Mouse (Mus musculus) mouse embryonic stem cell (cell line): ENCODE data around the gene Eef2.
"Not testable (repeated sequence)": the region's sequence is repeated elsewhere in the genome, so short reads cannot be mapped to it uniquely, and the experiment has no call there.

ENCODE experiments used
- in situ Hi-C, 2 experiments: fragments of 300-500 bp; cut with MboI; formaldehyde crosslinking; loops; 1 replicate in 1 of 2; 3 replicates in 1 of 2; pipeline ENCODE4 v1.14.3; 2019 to 2020; ENCODE audit warnings: low sequenced_read_pairs in 2 of 2, low pct_unique_long_range_greater_than_20kb in 1 of 2, mixed read lengths in 1 of 2; ENCODE audit not compliant: unreplicated experiment in 1 of 2

The Eef2 gene

DNA sequence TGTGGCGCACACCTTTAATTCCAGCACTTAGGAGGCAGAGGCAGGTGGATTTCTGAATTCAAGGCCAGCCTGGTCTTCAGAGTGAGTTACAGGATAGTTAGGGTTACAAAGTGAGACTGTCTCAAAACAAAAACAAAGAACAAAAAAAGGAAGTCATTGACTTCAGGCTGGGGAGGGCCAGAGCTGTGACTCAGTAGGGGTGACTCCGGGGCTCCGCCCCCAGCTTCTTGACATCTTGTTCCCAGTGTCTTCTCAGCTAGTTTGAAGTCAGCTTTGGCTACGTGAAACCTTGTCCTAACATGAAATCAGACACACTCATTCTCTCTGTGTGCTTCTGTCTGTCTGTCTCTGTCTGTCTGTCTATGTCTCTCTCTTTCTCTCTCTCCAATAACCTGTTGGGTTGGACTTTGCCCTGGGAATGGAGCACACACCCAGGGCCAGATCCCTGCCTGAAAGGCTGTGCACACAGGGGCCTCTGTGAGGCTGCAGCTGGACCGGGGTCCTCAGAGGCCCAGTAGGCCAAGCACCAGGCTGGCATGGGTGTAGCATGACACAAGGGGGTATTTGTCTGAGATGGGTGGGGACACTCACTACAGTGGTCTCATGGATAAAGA is 45.1 kb downstream of the Eef2 start:
- in situ Hi-C loops = no loop called here

DNA sequence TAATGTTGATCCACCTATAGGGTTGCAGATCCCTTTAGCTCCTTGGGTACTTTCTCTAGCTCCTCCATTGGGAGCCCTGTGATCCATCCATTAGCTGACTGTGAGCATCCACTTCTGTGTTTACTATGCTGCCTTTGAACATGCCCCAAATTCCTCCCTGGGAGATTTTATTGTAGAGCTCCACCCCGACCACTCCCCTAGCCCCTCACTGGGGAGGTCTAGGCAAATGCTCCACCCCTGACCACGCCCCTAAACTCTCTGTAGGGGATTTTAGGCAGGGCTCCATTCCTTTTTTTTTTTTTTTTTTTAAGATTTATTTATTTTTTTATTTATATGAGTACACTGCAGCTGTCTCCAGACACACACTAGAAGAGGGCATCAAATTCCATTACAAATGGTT is 47.3 kb downstream of the Eef2 start:
- in situ Hi-C loops = not testable (repeated sequence)

DNA sequence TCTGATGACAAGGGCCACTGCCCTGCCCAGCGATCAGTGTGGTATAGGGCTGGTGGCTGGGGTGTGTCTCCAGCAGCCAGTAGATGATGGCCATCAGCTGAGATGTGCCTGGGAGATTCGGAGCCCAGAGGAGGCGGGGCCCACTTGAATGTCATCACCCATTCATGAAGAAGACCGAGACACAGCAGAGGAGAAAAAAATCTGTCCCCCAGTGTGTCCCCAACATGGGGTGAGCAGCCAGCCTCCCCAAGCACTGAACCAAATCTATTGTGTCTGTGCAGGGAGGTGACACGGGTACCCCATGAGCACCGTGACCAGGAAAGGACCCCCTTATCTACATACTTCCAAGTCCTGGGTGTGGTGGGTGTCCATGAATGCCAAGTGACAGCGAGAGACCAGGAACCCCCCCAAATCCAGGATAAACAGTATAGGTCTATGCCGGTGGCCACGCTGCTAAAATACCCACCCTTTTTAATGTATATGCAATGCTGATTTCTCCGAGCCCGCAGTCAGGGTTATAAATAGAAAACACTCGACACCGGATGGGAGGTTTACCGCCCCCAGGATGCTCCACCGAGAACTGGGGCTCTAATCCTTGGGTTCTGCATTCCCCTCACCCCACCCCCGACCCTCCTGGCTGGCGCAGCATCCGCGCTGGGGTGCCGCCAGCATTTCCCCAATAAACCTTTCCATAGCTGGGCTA is 53.5 kb downstream of the Eef2 start:
- in situ Hi-C loops = no loop called here

DNA sequence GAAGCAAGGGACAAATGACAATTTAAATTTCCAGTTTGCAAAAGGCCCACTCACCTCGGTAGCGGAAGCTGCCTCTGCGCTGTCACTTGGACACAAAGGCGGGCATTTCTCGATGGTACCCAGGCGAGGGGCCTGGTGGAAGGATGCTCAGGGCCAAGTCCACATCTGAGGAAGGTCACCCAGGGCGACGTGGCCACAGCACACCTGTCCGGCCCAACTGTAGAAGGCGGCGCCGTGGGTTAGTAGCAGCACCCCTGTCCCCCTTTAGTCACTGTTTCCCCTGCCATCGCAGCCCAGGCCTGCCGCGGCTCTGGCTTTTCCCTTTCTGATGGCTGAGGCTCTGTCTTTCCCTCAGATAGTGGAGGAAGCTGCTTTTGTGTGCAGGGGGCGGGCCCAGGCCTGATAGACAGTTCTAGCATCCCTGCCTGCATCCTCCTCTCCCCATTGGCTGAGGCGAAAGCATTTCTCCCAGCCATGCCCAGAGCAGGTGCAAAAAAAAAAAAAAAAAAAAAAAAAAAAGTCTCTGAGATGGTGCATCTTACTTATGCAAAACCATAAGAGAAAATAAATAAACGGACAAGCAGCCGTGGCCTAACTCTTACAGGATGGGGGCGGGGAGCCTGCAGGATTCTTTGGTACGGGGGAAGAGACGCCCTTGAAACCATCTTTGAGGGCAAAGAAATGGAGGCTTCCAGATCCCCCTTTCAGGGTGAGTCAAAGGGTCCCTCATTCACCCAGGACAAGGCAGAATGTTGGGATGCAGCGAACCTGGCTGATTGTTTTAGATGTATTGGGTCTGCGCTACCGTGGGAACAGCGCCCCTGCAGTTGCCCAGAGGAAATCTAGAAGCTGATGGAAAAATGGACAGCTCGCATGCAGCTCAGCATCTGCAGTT is 54.3 kb downstream of the Eef2 start, which contains the start of gene Atcay:
TSS of gene Atcay (minus strand) at position 396 of the 895 bp plus-strand sequence.
- in situ Hi-C loops = no loop called here

DNA sequence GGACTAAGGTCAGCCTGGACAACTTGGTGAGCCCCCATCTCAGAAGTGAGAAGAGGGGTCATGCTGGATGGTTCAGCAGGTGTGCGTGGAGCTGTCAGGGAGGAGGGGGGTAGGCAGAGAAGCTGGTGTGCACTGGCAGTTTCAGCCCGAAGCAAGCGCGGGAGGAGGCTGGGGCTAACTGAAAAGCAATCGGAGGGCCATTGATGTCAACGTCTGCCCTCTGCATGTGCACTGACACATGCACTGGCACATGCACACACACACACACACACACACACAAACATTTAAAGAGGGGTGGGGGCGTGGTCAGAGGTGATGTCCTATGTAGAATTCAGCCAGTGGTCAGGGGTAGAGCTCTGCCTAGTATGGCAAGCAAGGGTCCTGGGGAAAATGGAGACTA is 55.0 kb downstream of the Eef2 start:
- in situ Hi-C loops = no loop called here
